Mouse (Mus musculus) telencephalon, adult 2 months (tissue): Measurements from ENCODE around the gene Zbp1.

Experiments
- DNase-seq: peaks from one replicate; pipeline ENCODE4 v3.0.0-alpha.2; 2011; ENCODE audit warnings: low read depth, low spot score

Zbp1 gene

GRCm38 (mm10) chr2:173218416-173219141 lies at the start of gene Zbp1:
Gene Zbp1, minus strand, starts transcription at chr2:173218923.
- no peak for DNase-seq

- DNase-seq: no peak
Observed at GRCm38 (mm10) chr2:173267562-173267961, 48.8 kb upstream of the Zbp1 start.

GRCm38 (mm10) chr2:173266349-173267112 lies 47.8 kb upstream of the Zbp1 start:
- DNase-seq: no peak

- DNase-seq: no peak
Observed at GRCm38 (mm10) chr2:173265468-173266265, 46.9 kb upstream of the Zbp1 start.

GRCm38 (mm10) chr2:173264467-173265128 lies 45.9 kb upstream of the Zbp1 start:
- no peak for DNase-seq

- DNase-seq: no peak
Observed at GRCm38 (mm10) chr2:173263636-173264330, 45.1 kb upstream of the Zbp1 start.

GRCm38 (mm10) chr2:173261497-173261896 lies 42.8 kb upstream of the Zbp1 start:
- DNase-seq: no peak

GRCm38 (mm10) chr2:173258459-173259091 lies 39.9 kb upstream of the Zbp1 start:
- DNase-seq: no peak

- DNase-seq: no peak
Observed at GRCm38 (mm10) chr2:173257610-173258009, 38.9 kb upstream of the Zbp1 start.

GRCm38 (mm10) chr2:173256552-173256949 lies 37.8 kb upstream of the Zbp1 start:
- DNase-seq: no peak

GRCm38 (mm10) chr2:173255810-173256551 lies 37.3 kb upstream of the Zbp1 start:
- DNase-seq: no peak

GRCm38 (mm10) chr2:173253761-173254662 lies 35.3 kb upstream of the Zbp1 start:
- DNase-seq: no peak

- DNase-seq: no peak
Observed at GRCm38 (mm10) chr2:173251675-173252074, 33.0 kb upstream of the Zbp1 start.

- no peak for DNase-seq
Observed at GRCm38 (mm10) chr2:173251133-173251532, 32.4 kb upstream of the Zbp1 start.

- no peak for DNase-seq
Observed at GRCm38 (mm10) chr2:173250411-173250810, 31.7 kb upstream of the Zbp1 start.

- no peak for DNase-seq
Observed at GRCm38 (mm10) chr2:173249965-173250364, 31.2 kb upstream of the Zbp1 start.

GRCm38 (mm10) chr2:173249386-173249785 lies 30.7 kb upstream of the Zbp1 start:
- DNase-seq: no peak

GRCm38 (mm10) chr2:173248822-173249221 lies 30.1 kb upstream of the Zbp1 start:
- DNase-seq: no peak

- no peak for DNase-seq
Observed at GRCm38 (mm10) chr2:173247911-173248310, 29.2 kb upstream of the Zbp1 start.
